Mouse (Mus musculus) fat pad, adult 2 months (tissue): Measurements from ENCODE around the gene Fut8.
"Not testable (repeated sequence)": the region's sequence is repeated elsewhere in the genome, so short reads cannot be mapped to it uniquely, and the experiment has no call there.

ENCODE experiments used
- DNase-seq: peaks from one replicate; pipeline ENCODE4 v3.0.0-alpha.2; 2011; ENCODE audit warnings: low read depth, low spot score; ENCODE audit errors: extremely low read depth

The Fut8 gene

DNA sequence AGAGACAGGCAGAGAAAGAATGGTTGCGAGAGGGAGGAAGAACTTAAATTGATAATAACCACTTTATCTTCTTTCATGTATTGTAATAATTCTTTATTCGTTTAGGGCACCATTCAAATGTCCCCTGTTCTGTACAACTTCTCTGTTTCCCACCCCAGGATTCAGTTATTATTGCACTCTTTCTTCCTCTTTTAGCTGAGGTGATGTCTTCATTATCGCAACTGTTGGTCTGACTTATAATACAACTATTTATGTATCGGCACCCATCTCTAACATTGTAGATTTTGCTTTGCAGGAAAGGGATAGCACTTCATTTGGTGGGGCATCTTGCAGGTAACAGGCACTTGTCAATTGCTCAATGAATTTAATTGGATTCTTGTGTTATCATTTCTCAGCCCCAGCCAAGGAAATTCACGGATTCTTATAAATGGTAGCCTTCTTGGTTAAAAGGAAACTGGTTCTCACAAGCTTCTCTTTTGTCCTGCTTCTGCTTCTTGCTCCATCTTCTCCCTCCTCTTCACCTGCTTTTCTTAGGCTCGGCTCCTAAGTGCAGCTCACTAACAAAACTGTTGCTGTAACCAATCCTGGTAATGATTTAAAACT lies 15.6 kb upstream of the Fut8 start:
- no peak for DNase-seq

- DNase-seq: no peak
Observed at GRCm38 (mm10) chr12:77223595-77223994, 14.3 kb upstream of the Fut8 start.

DNA sequence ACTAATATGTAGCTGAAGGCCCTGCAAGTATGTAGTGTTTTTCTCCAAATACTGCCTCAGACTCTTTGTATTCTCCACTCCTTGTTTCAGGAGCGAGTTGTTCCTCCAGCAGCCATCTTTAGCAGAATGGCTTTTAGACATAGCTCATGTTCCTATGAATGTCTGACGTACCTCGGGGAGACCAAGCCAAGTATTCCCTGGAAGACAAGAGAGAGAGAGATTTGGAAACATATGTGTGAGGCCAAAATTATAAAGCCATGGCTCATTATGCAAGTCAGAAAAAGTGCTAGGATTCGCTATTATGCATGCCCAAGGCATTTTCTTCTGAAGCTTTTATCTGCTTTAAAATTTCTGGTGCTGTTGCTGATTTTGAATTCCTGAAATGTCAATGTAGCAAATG lies 13.8 kb upstream of the Fut8 start:
- DNase-seq: no peak

GRCm38 (mm10) chr12:77224891-77225290 lies 13.0 kb upstream of the Fut8 start:
- no peak for DNase-seq

DNA sequence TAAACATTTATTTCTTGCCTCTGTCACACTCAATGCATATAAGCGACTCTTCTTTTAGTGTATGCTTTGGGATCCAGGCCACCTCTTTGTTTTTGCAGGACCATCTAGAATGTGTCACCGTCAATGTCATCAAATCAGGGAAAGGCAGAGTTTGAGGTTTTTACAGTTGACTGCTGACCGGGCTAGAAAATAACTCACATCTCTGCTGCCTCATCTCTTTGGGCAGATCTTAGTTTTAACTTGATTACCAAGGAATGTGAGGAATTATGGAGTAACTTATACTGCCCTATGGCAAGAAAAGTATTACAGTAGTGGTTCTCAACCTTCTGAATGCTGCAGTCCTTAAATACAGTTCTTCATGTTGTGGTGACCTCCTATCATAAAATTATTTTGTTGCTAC lies 12.2 kb upstream of the Fut8 start:
- DNase-seq: no peak

DNA sequence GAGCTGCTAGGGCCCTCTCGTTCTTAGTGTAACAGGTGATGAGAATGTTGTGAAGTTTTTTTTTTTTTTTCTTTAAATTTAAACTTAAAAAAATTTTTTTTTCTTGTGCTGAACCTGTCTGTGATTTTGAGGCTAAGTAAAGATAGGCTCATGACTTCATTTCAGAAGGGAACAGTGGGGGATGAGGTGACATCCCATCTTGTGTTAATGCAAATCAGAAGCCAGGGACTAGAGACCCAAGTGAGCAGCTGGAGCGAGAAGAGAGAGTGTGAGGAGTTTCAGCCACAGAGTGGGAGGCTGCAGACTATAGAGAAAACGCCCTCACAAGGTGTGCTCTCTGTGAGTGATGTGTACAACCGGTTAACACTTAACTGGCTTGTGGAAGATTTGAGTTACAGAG lies 2.0 kb upstream of the Fut8 start:
- DNase-seq: no peak

- DNase-seq: no peak
Observed at GRCm38 (mm10) chr12:77238531-77239389, 835 bp downstream of the Fut8 start.

GRCm38 (mm10) chr12:77239390-77240061 lies 1.6 kb downstream of the Fut8 start:
- no peak for DNase-seq

GRCm38 (mm10) chr12:77240372-77240771 lies 2.4 kb downstream of the Fut8 start:
- no peak for DNase-seq

DNA sequence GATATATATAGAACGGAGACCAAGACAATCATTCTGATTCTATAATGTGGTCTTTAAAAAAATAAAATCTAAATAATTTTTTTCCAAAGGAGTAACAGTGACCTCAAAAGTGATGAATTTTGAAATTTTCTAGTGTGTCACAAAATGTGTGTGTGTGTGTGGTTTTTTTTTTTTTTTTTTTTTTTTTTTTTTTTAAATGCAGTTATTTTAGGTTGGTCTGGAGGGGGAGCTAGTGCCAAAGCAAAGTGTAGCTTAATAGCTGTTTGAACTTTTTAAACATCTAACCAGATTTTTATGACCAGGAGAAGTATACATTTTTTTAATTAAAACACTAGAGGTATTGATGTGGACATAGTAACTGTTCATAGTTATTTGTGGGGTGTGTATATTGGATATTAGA lies 2.9 kb downstream of the Fut8 start:
- no peak for DNase-seq

GRCm38 (mm10) chr12:77262650-77263049 lies 24.7 kb downstream of the Fut8 start:
- DNase-seq: no peak

GRCm38 (mm10) chr12:77263816-77264215 lies 25.9 kb downstream of the Fut8 start:
- DNase-seq: no peak

GRCm38 (mm10) chr12:77270694-77271093 lies 32.8 kb downstream of the Fut8 start:
- no peak for DNase-seq

GRCm38 (mm10) chr12:77288507-77288906 lies 50.6 kb downstream of the Fut8 start:
- DNase-seq: no peak

- no peak for DNase-seq
Observed at GRCm38 (mm10) chr12:77291017-77291416, 53.1 kb downstream of the Fut8 start.

DNA sequence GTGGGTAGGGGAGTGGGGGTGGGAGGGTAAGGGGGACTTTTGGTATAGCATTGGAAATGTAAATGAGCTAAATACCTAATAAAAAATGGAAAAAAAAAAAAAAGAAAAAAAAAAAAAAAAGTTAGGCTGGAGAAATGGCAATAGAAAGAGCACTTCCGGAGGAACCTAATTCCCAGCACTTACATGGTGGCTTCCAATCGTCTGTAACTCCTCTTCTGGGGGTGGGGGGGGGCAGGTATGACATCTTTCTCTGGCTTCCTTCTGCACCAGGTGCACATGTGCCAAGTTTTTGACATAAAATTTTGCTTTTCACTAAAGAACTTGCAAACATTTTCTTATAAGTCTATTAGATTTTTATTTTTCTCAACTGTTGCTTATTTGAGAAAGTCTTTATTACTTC lies 53.9 kb downstream of the Fut8 start:
- not testable (repeated sequence) for DNase-seq

DNA sequence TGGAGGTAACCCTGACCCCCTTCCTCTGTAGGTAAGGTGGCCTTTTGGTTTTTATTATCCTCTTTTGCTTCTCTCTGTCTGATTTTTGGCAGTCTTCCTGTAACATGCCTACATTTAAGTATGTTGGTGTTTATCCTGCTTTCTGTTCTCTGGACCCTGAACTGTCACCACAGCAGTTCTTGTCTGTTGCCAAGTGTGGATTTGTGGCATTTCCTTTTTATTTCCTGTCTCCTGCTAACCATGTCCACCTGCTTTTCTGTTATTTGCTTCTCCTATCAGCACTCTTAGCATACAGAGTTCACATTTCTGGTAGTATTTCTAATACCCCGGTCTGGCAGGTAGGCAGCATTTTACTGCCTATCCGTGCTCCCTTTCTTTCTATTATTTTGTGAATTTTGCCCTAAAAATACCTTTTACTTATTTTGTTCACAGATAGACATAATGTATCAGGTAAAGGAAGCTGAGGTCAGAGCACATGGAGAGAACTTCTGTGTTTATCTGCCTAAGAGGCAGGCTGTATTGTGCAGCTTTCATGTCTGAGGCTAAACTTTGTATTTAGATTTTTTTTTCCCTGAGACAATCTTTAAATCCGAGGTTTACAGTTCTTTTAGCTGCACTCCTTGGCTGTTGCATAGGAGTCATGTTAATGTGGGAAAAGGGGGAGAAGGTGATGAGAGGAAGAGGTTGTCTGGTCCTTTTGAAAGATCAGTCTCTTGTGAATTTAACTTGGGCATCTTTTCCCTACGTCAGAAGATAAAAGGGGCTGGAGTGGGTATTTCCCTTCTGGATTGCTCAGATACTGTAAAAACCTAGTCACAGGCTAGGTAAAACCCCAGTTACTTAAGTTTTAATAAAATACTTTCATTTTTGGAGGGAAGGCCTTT lies 54.7 kb downstream of the Fut8 start:
- DNase-seq: no peak

DNA sequence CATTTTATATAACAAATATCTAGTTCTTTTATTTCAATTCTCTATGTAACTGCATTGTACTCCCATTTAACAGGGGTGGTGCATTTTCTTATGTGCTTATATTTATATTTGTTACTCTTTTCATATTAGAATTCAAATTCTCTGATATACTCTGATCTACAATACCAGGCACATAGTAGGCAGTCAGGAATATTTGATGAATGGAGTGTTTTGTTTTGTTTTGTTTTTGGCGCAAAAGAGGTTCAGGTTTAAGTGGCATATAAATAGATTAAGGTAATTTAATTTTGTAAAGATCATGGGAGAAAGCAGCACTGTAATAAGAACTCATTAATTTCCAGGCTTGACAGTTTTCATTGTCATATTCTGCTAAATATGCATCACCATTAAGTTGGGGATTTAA lies 58.2 kb downstream of the Fut8 start:
- no peak for DNase-seq

GRCm38 (mm10) chr12:77297114-77297513 lies 59.2 kb downstream of the Fut8 start:
- no peak for DNase-seq

DNA sequence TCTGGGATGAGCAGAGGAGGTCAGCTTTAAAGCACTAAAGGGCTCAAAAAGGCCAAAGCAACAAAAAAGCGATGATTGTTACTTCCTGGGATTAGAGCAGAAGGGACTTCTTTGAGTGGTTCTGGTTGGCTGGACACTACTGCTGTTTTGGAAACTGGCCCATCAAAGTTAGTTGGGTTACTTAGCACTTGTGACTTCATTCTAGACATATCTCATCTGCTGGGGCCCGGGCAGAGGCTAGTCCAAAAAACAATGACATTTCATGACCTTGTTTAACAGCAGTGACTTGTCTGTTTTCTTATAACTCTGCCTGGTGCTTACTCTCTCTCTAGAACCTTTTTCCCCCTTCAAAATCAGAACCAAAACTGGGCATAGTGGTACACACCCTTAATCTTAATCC lies 59.9 kb downstream of the Fut8 start:
- no peak for DNase-seq

DNA sequence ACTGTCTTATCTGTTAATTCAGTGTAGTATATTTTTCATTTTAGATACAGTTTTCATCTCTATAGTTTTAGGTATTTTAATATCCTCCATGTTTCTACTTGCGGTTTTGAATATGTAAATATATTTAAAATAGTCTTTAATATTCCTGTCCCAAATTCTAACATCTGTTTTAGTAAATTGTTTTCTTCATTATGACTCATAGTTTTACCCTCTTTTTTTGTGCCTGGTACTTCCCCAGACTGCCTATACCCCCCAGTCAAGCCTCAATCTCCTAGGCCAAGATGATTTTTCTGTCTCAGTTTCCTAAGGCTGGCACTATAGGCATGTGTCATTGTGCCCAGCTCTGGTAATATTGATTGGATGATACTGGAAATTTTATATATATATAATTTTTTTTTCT lies 64.1 kb downstream of the Fut8 start:
- no peak for DNase-seq
